Mouse (Mus musculus): ENCODE results near the gene BC028528. TPM values are rescaled to one million over a fixed set of nuclear protein-coding genes. Genes with fewer than 3 reads are reported as not detected.

The BC028528 gene
- polyA plus RNA-seq, 1 experiment from 2014 or later: 6.7 TPM

GRCm38 (mm10) chr3:95879063-95879462 lies 12.7 kb downstream of the BC028528 start:
- no peak for DNase-seq (ENCODE audit: low spot score)
- no peak overlapping the region for H3K27ac ChIP-seq (replicated peaks; ENCODE audit: low read depth, low read length)
- H3K9me3 ChIP-seq (ENCODE audit: control insufficient read depth, low read length): no peaks in the 10 kb centered on the region
- ATAC-seq (ENCODE audit: insufficient number of reproducible peaks, low FRiP score, low TSS enrichment, low read depth): no peak
- no peak overlapping the region for H3K9ac ChIP-seq (ENCODE audit: low read length)
- no peak overlapping the region for H3K4me3 ChIP-seq (ENCODE audit: low read depth, low read length)
- no peaks in the 10 kb centered on the region for H3K36me3 ChIP-seq (ENCODE audit: control insufficient read depth, insufficient read depth, low read length)
- no peaks in the 10 kb centered on the region for H3K27me3 ChIP-seq (ENCODE audit: control insufficient read depth, insufficient read depth, low read length)
- WGBS: 87% methylated on average over 4 of the region's 4 CpGs
- H3K4me2 ChIP-seq (ENCODE audit: low read depth, severe bottlenecking): no peak overlapping the region
- peaks cover 3% of the 10 kb centered on the region; the same call in 1 of the 2 replicates for H3K4me1 ChIP-seq (ENCODE audit: control insufficient read depth, insufficient read depth, low read length)

GRCm38 (mm10) chr3:95872048-95872447 lies 19.8 kb downstream of the BC028528 start:
- peaks cover 4% of the 10 kb centered on the region; the same call in 1 of the 2 replicates for H3K4me1 ChIP-seq (ENCODE audit: control insufficient read depth, insufficient read depth, low read length)
- DNase-seq (ENCODE audit: low spot score) (no peak), ATAC-seq (ENCODE audit: insufficient number of reproducible peaks, low FRiP score, low TSS enrichment, low read depth) (no peak)
- no peak overlapping the region for H3K27ac ChIP-seq (replicated peaks; ENCODE audit: low read depth, low read length)
- 70% methylated on average over 7 of the region's 7 CpGs for WGBS
- H3K36me3 ChIP-seq (ENCODE audit: control insufficient read depth, insufficient read depth, low read length): peaks cover 4% of the 10 kb centered on the region
- H3K9ac ChIP-seq (ENCODE audit: low read length): no peak overlapping the region
- H3K4me2 ChIP-seq (ENCODE audit: low read depth, severe bottlenecking): peak overlapping the region; percentile 69
- peak overlapping the region; percentile 53 for H3K4me3 ChIP-seq (ENCODE audit: low read depth, low read length)
- no peaks in the 10 kb centered on the region for H3K27me3 ChIP-seq (ENCODE audit: control insufficient read depth, insufficient read depth, low read length)
- H3K9me3 ChIP-seq (ENCODE audit: control insufficient read depth, low read length): no peaks in the 10 kb centered on the region

GRCm38 (mm10) chr3:95871392-95871867 lies 20.4 kb downstream of the BC028528 start, which contains the start of gene Mrps21:
Mrps21 (minus strand) TSS chr3:95871519.
- peak within 1 kb of the TSS; percentile 69 for H3K4me2 ChIP-seq (ENCODE audit: low read depth, severe bottlenecking)
- H3K4me3 ChIP-seq (ENCODE audit: low read depth, low read length): peak within 1 kb of the TSS; percentile 53
- DNase-seq (ENCODE audit: low spot score): peak; percentile 88
- peak; percentile 86 for ATAC-seq (ENCODE audit: insufficient number of reproducible peaks, low FRiP score, low TSS enrichment, low read depth)
- H3K36me3 ChIP-seq (ENCODE audit: control insufficient read depth, insufficient read depth, low read length): peaks cover 6% of the 10 kb centered on the region
- H3K9me3 ChIP-seq (ENCODE audit: control insufficient read depth, low read length): no peaks in the 10 kb centered on the region
- under 1% methylated on average over 33 of the region's 33 CpGs for WGBS
- peaks cover 4% of the 10 kb centered on the region; the same call in 1 of the 2 replicates for H3K4me1 ChIP-seq (ENCODE audit: control insufficient read depth, insufficient read depth, low read length)
- peak within 1 kb of the TSS; percentile 67 for H3K9ac ChIP-seq (ENCODE audit: low read length)
- H3K27ac ChIP-seq (replicated peaks; ENCODE audit: low read depth, low read length): no peak within 1 kb of the TSS; the same call in 1 of the 2 replicates
- no peaks in the 10 kb centered on the region for H3K27me3 ChIP-seq (ENCODE audit: control insufficient read depth, insufficient read depth, low read length)

- ATAC-seq (ENCODE audit: insufficient number of reproducible peaks, low FRiP score, low TSS enrichment, low read depth) (peak; percentile 28; the same call in 1 of the 2 replicates), DNase-seq (ENCODE audit: low spot score) (no peak)
- Histone ChIP-seq H3K27ac (replicated peaks; ENCODE audit: low read depth, low read length) (no peak overlapping the region; the same call in 1 of the 2 replicates), H3K4me1 (ENCODE audit: control insufficient read depth, insufficient read depth, low read length) (peaks cover 4% of the 10 kb centered on the region; the same call in 1 of the 2 replicates), H3K9me3 (ENCODE audit: control insufficient read depth, low read length) (no peaks in the 10 kb centered on the region), H3K36me3 (ENCODE audit: control insufficient read depth, insufficient read depth, low read length) (peaks cover 6% of the 10 kb centered on the region), H3K27me3 (ENCODE audit: control insufficient read depth, insufficient read depth, low read length) (no peaks in the 10 kb centered on the region), H3K9ac (ENCODE audit: low read length) (peak overlapping the region; percentile 67), H3K4me2 (ENCODE audit: low read depth, severe bottlenecking) (peak overlapping the region; percentile 69), H3K4me3 (ENCODE audit: low read depth, low read length) (peak overlapping the region; percentile 53)
- 8% methylated on average over 15 of the region's 15 CpGs for WGBS
These were observed 20.8 kb downstream of the BC028528 start for GRCm38 (mm10) chr3:95870976-95871375.

DNA sequence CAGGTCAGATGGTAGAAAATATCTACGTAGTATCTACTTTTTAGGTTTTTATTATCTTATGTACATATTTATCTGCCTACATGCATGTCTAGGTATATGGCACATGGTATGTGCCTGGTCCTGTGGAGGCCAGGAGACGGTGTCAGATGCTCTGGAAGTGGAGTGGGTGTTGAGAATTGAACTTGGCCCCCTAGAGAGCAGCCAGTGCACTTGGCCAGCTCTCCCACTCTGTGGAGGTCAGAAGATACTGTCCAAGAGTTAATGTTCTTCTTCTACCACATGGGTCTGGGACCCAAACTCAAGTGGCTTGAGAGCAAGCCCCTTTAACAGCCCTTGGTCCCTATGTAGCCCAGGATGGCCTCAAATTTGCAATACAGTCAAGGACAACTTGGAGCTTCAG lies 24.4 kb downstream of the BC028528 start:
- WGBS: 94% methylated on average over 2 of the region's 2 CpGs
- Histone ChIP-seq H3K27me3 (ENCODE audit: control insufficient read depth, insufficient read depth, low read length) (no peaks in the 10 kb centered on the region), H3K4me2 (ENCODE audit: low read depth, severe bottlenecking) (no peak overlapping the region), H3K9me3 (ENCODE audit: control insufficient read depth, low read length) (no peaks in the 10 kb centered on the region), H3K9ac (ENCODE audit: low read length) (no peak overlapping the region), H3K4me1 (ENCODE audit: control insufficient read depth, insufficient read depth, low read length) (peaks cover 4% of the 10 kb centered on the region; the same call in 1 of the 2 replicates), H3K4me3 (ENCODE audit: low read depth, low read length) (no peak overlapping the region), H3K36me3 (ENCODE audit: control insufficient read depth, insufficient read depth, low read length) (peaks cover 9% of the 10 kb centered on the region), H3K27ac (replicated peaks; ENCODE audit: low read depth, low read length) (no peak overlapping the region)
- no peak for DNase-seq (ENCODE audit: low spot score)
- no peak for ATAC-seq (ENCODE audit: insufficient number of reproducible peaks, low FRiP score, low TSS enrichment, low read depth)

DNA sequence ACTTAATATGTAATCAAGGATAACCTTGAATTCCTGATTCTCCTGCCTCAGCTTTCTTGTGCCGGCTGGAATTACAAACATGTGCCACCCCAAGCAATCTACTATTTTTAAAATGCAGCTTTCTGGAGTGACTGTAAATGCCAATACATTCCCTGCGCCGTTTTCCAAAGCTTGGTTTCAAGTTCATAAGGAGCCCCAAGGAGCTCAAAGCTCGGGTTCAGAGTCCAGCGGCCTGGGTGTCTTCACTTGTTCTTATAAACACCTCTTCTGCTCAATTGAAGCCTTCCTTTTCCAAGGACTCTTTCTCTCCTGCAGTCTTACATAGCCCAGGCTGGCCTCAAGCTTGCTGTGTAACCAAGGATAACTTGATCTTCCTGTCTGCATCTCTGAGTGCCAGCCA lies 25.7 kb downstream of the BC028528 start:
- Histone ChIP-seq H3K9me3 (ENCODE audit: control insufficient read depth, low read length) (no peaks in the 10 kb centered on the region), H3K4me1 (ENCODE audit: control insufficient read depth, insufficient read depth, low read length) (no peaks in the 10 kb centered on the region), H3K4me3 (ENCODE audit: low read depth, low read length) (no peak overlapping the region), H3K4me2 (ENCODE audit: low read depth, severe bottlenecking) (no peak overlapping the region), H3K27ac (replicated peaks; ENCODE audit: low read depth, low read length) (no peak overlapping the region), H3K9ac (ENCODE audit: low read length) (no peak overlapping the region), H3K27me3 (ENCODE audit: control insufficient read depth, insufficient read depth, low read length) (no peaks in the 10 kb centered on the region), H3K36me3 (ENCODE audit: control insufficient read depth, insufficient read depth, low read length) (peaks cover 9% of the 10 kb centered on the region)
- ATAC-seq (ENCODE audit: insufficient number of reproducible peaks, low FRiP score, low TSS enrichment, low read depth) (no peak), DNase-seq (ENCODE audit: low spot score) (no peak)
- WGBS: 86% methylated on average over 5 of the region's 5 CpGs

DNA sequence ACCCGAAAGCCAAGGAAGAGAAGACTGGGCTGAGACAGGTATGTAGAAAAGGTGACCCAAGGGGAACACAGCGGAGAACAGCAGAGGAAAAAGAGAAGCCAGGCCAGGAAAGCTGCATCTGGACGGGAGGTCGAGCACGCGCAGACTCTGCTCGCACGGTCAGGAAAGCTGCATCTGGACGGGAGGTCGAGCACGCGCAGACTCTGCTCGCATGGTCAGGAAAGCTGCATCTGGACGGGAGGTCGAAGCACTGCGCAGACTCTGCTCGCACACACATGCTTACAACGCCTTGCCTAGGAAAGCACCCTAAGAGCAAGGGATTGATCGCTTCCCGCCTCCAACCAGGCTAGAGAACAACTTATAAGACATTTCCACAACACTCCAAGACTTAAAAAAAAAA lies 26.2 kb downstream of the BC028528 start:
- no peaks in the 10 kb centered on the region for H3K27me3 ChIP-seq (ENCODE audit: control insufficient read depth, insufficient read depth, low read length)
- no peak overlapping the region for H3K4me2 ChIP-seq (ENCODE audit: low read depth, severe bottlenecking)
- H3K4me3 ChIP-seq (ENCODE audit: low read depth, low read length): no peak overlapping the region
- no peaks in the 10 kb centered on the region for H3K4me1 ChIP-seq (ENCODE audit: control insufficient read depth, insufficient read depth, low read length)
- no peak overlapping the region for H3K27ac ChIP-seq (replicated peaks; ENCODE audit: low read depth, low read length)
- no peak for ATAC-seq (ENCODE audit: insufficient number of reproducible peaks, low FRiP score, low TSS enrichment, low read depth)
- 87% methylated on average over 20 of the region's 20 CpGs for WGBS
- peaks cover 9% of the 10 kb centered on the region for H3K36me3 ChIP-seq (ENCODE audit: control insufficient read depth, insufficient read depth, low read length)
- DNase-seq (ENCODE audit: low spot score): no peak
- H3K9ac ChIP-seq (ENCODE audit: low read length): no peak overlapping the region
- no peaks in the 10 kb centered on the region for H3K9me3 ChIP-seq (ENCODE audit: control insufficient read depth, low read length)

- H3K36me3 ChIP-seq (ENCODE audit: control insufficient read depth, insufficient read depth, low read length): peaks cover 9% of the 10 kb centered on the region
- H3K4me3 ChIP-seq (ENCODE audit: low read depth, low read length): no peak overlapping the region
- 77% methylated on average over 5 of the region's 5 CpGs for WGBS
These were observed 26.8 kb downstream of the BC028528 start for GRCm38 (mm10) chr3:95865050-95865449.

DNA sequence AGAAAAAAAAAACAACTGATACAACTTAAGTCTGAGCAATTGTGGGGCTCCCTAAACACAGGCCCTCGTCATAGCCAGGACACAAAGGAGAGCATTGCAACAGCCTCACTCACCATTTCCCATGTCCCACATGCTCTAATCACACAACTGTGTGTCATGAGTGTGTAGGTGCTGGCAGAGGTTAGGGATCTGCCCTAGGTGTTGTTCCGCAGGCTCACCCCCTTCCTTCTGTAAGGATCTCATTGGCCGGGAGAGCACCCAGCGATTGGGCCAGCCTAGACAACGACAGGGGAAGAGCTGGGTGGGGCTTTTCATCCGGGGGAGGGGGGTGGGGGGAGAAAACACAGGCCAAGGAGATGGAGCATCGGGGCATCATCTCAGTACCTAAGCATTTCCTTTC lies 28.2 kb downstream of the BC028528 start:
- no peaks in the 10 kb centered on the region for H3K4me1 ChIP-seq (ENCODE audit: control insufficient read depth, insufficient read depth, low read length)
- no peak overlapping the region for H3K4me2 ChIP-seq (ENCODE audit: low read depth, severe bottlenecking)
- H3K9ac ChIP-seq (ENCODE audit: low read length): no peak overlapping the region
- peaks cover 9% of the 10 kb centered on the region for H3K36me3 ChIP-seq (ENCODE audit: control insufficient read depth, insufficient read depth, low read length)
- H3K9me3 ChIP-seq (ENCODE audit: control insufficient read depth, low read length): no peaks in the 10 kb centered on the region
- WGBS: 84% methylated on average over 7 of the region's 7 CpGs
- ATAC-seq (ENCODE audit: insufficient number of reproducible peaks, low FRiP score, low TSS enrichment, low read depth): no peak
- H3K27me3 ChIP-seq (ENCODE audit: control insufficient read depth, insufficient read depth, low read length): no peaks in the 10 kb centered on the region
- no peak overlapping the region for H3K4me3 ChIP-seq (ENCODE audit: low read depth, low read length)
- H3K27ac ChIP-seq (replicated peaks; ENCODE audit: low read depth, low read length): no peak overlapping the region
- no peak for DNase-seq (ENCODE audit: low spot score)

More at GRCm38 (mm10) chr3:95865050-95865449, 26.8 kb downstream of the BC028528 start:
- Histone ChIP-seq H3K27ac (replicated peaks; ENCODE audit: low read depth, low read length) (no peak overlapping the region), H3K4me2 (ENCODE audit: low read depth, severe bottlenecking) (no peak overlapping the region), H3K27me3 (ENCODE audit: control insufficient read depth, insufficient read depth, low read length) (no peaks in the 10 kb centered on the region), H3K9me3 (ENCODE audit: control insufficient read depth, low read length) (no peaks in the 10 kb centered on the region), H3K9ac (ENCODE audit: low read length) (no peak overlapping the region), H3K4me1 (ENCODE audit: control insufficient read depth, insufficient read depth, low read length) (no peaks in the 10 kb centered on the region)
- DNase-seq (ENCODE audit: low spot score): no peak
- no peak for ATAC-seq (ENCODE audit: insufficient number of reproducible peaks, low FRiP score, low TSS enrichment, low read depth)
